Mouse (Mus musculus) hindbrain, embryonic 16.5 days (tissue): Measurements from ENCODE around the gene Tnfsf9. TPM values are rescaled to one million over a fixed set of nuclear protein-coding genes. Genes with fewer than 3 reads are reported as not detected.

Source experiments
- polyA plus RNA-seq: library from polyadenylated mRNA; unstranded; fragments of >200 nt; fragmentation: Nextera tagmentation; extraction: Ambion mirVana; gene quantifications from 2 replicates; pipeline ENCODE4 v1.2.1, GENCODE M21; 2015

The Tnfsf9 gene
- polyA plus RNA-seq, 1 experiment from 2014 or later = 9.3 TPM

Other genes starting within 250 kb of the Tnfsf9 start
- gene Acsbg2, start 230.9 kb upstream of the Tnfsf9 start, polyA plus RNA-seq = not detected in 2 replicates
- 0.29 and 0.50 TPM in 2 replicates for gene 1700061G19Rik, start 229.8 kb upstream of the Tnfsf9 start, polyA plus RNA-seq
- 58.2 and 82.3 TPM in 2 replicates for gene Mllt1, start 169.9 kb upstream of the Tnfsf9 start, polyA plus RNA-seq
- not detected in 2 replicates for gene Acer1, start 123.2 kb upstream of the Tnfsf9 start, polyA plus RNA-seq
- gene Clpp, start 115.0 kb upstream of the Tnfsf9 start, polyA plus RNA-seq = 162 and 168 TPM in 2 replicates
- 57.8 and 64.4 TPM in 2 replicates for gene Alkbh7, start 108.0 kb upstream of the Tnfsf9 start, polyA plus RNA-seq
- 0.64 TPM in 1 of 2 replicates, not detected in the other for gene Pspn, start 105.3 kb upstream of the Tnfsf9 start, polyA plus RNA-seq
- gene Gtf2f1, start 94.0 kb upstream of the Tnfsf9 start, polyA plus RNA-seq = 60.2 and 68.0 TPM in 2 replicates
- 0.31 and 0.51 TPM in 2 replicates for gene Gm17949, start 93.9 kb upstream of the Tnfsf9 start, polyA plus RNA-seq
- gene Khsrp, start 73.8 kb upstream of the Tnfsf9 start, polyA plus RNA-seq = 14.4 and 20.1 TPM in 2 replicates
- not detected in 2 replicates for gene Slc25a41, start 63.7 kb upstream of the Tnfsf9 start, polyA plus RNA-seq
- 5.1 and 6.3 TPM in 2 replicates for gene Crb3, start 46.2 kb upstream of the Tnfsf9 start, polyA plus RNA-seq
- 43.2 and 44.7 TPM in 2 replicates for gene Slc25a23, start 45.5 kb upstream of the Tnfsf9 start, polyA plus RNA-seq
- 3.8 and 4.7 TPM in 2 replicates for gene Dennd1c, start 26.8 kb upstream of the Tnfsf9 start, polyA plus RNA-seq
- gene Tubb4a, start 17.5 kb upstream of the Tnfsf9 start, polyA plus RNA-seq = 362 and 407 TPM in 2 replicates
- gene Cd70, start 44.5 kb downstream of the Tnfsf9 start, polyA plus RNA-seq = 1.9 and 2.1 TPM in 2 replicates
- not detected in 2 replicates for gene Tnfsf14, start 88.9 kb downstream of the Tnfsf9 start, polyA plus RNA-seq
- gene C3, start 122.8 kb downstream of the Tnfsf9 start, polyA plus RNA-seq = 2.1 TPM in 2 replicates
- gene Gpr108, start 143.1 kb downstream of the Tnfsf9 start, polyA plus RNA-seq = 22.8 and 24.2 TPM in 2 replicates
- gene Trip10, start 144.1 kb downstream of the Tnfsf9 start, polyA plus RNA-seq = 10.1 and 11.6 TPM in 2 replicates
- 1.4 and 1.7 TPM in 2 replicates for gene Vav1, start 173.8 kb downstream of the Tnfsf9 start, polyA plus RNA-seq